Mouse (Mus musculus) left cerebral cortex, adult 2 months (tissue): ENCODE measurements around the gene Etv4. TPM values are rescaled to one million over a fixed set of nuclear protein-coding genes. Genes with fewer than 3 reads are reported as not detected.

Source experiments
- DNase-seq, 2 experiments: peaks; one replicate each; pipeline ENCODE4 v3.0.0; 2021 to 2022; ENCODE audit warnings: low spot score in 2 of 2, mixed read lengths in 1 of 2; ENCODE audit errors: extremely low spot score in 1 of 2
- H3K27ac ChIP-seq: fragments of 200-600 bp; 2 replicates; pipeline ENCODE4 v1.8.1; 2022
- H3K4me3 ChIP-seq: fragments of 200-600 bp; 2 replicates; pipeline ENCODE4 v1.8.1; 2022
- CTCF ChIP-seq: fragments of 200-600 bp; IDR thresholded peaks from 2 replicates; pipeline ENCODE4 v1.8.1; 2022; ENCODE audit warnings: antibody characterized with exemption, mild to moderate bottlenecking, moderate library complexity
- intact Hi-C: fragments of 180-260 bp; cut with DNase I; formaldehyde crosslinking; loops from one replicate; pipeline ENCODE4 v1.15.1; 2025
- total RNA-seq, 2 experiments: library from RNA; stranded (reverse); gene quantifications; 2 replicates each; pipeline ENCODE4 v1.2.3; 2021

Etv4 gene
- total RNA-seq, 2 experiments from 2014 or later, result 14.1 to 18.6 TPM

DNA sequence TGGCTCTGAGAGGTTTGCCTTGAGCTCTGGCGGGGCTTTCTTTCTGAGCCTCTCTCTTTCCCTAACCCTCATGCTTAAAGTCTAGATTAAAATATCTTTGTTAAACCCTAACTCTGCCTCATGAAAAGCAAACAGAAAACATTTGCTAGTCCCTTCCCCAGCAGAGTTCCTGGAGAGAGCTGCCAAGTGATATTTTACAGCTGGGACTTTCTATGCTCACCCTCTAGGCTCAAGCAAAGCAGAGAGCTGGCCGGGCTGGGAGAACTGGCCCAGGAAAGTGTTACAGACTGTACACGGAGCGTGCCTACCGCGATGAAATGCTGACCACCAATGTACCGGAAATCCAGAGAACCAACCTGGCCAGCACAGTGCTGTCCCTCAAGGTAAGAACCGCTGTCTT is 27.8 kb downstream of the Etv4 start:
- no peak for TF ChIP-seq CTCF
- intact Hi-C loops, result loop anchor here (5.0 kb wide), 1 partner anchor 190 kb away; no protein-coding TSS in a partner anchor
- Histone ChIP-seq H3K27ac (no peak overlapping the region), H3K4me3 (no peak overlapping the region)
- DNase-seq, result no peak

DNA sequence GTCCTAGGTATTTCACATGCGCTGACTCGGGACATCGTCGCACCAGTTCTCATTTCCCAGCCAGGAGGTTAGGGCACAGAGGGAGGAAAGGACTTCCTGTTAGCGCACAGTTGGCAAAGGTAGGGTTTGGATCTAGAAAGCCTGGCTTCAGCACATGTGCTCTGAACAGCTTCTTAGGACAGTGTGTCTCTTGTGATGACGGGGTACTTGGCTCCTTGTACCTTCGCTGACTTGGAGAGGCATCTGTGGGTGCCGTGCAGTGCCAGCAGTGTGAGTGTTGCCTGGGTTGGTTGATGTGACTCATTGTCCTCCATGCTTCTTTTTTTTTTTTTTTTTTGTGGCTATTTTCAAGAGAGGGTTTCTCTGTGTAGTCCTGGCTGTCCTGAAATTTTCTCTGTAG is 28.6 kb downstream of the Etv4 start:
- no peak overlapping the region for H3K27ac ChIP-seq
- intact Hi-C loops, result loop anchor here (5.0 kb wide), 1 partner anchor 189 kb away; no protein-coding TSS in a partner anchor

DNA sequence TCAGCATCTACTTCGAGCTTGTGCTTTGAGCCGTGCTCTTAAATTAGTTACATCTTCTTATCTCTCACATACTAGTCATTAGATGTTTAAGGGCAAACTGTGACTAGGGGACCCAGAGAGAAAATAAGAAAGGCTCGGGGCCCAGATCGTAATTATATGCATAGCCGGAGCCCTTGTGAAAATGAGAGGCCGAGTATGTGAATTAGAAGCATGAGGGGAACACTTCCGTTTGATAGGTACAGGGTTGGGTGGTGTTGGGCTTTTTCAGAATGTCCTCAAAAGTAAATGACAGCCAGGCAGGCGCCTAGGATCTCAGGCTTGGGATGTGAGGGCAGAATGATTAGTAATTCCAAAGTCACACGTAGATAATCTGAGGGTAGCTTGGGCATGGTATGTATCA is 51.6 kb downstream of the Etv4 start:
- Histone ChIP-seq H3K4me3 (peak overlapping the region; percentile 84), H3K27ac (no peak overlapping the region)
- TF ChIP-seq CTCF, result no peak
- DNase-seq, result no peak
- intact Hi-C loops, result loop anchor here (2.0 to 5.0 kb wide), 2 partner anchors 45 to 146 kb away; no protein-coding TSS in a partner anchor

More for the DNA sequence above, 28.6 kb downstream of the Etv4 start:
- DNase-seq, result peak in 1 of 2 experiments; percentile 27
- TF ChIP-seq CTCF, result no peak
- no peak overlapping the region for H3K4me3 ChIP-seq

DNA sequence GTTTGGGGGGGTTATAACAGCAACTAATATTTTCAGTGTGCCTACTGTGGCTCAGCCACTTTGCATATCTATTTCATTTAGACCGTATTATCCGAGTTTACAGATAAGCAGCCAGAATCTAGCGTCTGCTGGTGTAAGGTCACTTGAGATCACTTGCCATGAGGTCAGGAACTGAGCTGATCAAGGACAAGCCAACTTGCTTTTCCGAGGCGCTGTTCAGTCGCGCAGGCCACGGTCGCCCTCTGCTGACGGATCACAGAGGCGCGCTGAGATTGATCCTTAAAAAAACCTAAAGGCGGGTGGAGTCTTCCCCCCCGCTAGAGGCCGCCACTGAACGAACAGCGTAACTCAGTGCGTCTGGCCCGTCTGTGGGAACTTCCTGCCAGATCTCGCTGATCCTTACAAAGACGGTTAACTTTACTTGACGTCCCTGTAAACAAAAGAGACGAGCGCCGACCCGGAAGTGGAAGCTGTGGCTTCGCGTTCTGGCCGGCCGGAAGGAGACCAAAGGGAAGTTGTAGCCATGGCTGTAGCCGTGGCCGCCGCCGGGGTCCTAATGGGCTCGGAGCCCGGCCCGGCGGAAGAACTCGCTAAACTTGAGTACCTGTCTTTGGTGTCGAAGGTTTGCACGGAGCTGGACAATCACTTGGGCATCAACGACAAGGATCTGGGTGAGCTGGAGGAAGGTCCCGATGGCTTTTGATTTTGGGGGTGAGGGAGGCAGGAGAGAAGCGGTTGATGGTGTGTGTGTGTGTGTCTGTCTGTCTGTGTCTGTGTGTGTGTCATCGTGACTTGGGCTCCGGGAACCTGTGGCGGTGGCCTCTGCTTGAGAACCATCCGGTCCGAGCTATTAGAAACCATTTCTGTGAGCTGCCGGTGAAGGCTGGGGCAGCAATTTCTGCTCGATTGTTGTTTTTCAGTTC is 52.4 kb downstream of the Etv4 start, which contains the start of gene Dhx8:
Gene Dhx8, plus strand, starts transcription at position 402 of the 923 bp plus-strand sequence.
- peak within 1 kb of the TSS; percentile 76 for H3K27ac ChIP-seq
- peak; percentile 97 to 98 for DNase-seq
- peak; percentile 100 for TF ChIP-seq CTCF
- H3K4me3 ChIP-seq, result peak within 1 kb of the TSS; percentile 84
- intact Hi-C loops, result loop anchor here (1.0 to 5.0 kb wide), 4 partner anchors 44 to 145 kb away; partner anchors contain the start of gene Arl4d

DNA sequence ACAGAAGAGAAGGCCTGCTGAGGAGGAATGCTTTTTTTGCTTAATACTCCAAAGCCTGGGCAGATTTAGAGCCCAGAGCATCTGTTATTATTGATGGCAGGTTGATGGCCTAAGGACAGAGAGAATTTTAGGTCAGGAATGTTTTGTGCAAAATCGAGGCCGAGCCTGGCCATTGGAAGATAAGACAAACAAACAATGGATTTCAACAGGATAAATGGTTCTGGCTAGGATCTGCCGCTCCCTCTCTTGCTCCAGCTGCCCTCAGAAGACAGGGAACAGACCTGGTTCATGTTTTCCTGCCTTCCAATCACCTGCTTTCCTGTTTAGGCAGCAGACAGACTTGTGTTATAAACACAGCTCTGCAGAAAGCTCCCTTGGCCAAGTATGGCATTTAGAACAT is 55.9 kb downstream of the Etv4 start:
- intact Hi-C loops, result no loop called here
- no peak overlapping the region for H3K4me3 ChIP-seq
- no peak overlapping the region for H3K27ac ChIP-seq
- DNase-seq, result no peak
- no peak for TF ChIP-seq CTCF

DNA sequence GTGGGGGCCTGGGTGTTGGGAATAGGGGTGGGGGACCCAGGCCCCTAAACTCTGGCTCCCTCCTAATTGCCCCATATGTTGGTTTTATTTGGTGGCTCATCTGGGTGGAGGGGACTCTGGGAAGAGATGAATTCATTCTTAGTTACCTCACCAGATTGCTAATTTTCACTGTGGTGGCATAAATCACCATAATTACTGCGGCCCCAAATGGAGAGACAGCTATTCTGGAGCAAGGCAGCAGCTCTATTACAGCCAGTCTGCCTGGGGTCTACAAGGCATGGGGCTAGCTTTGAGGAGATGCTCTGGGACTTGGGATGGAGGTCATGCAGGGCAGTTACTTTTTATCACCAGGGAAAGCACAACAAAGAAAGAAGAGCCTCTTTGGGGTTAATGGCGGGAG is 58.4 kb downstream of the Etv4 start:
- no peak for DNase-seq
- intact Hi-C loops, result no loop called here
- no peak overlapping the region for H3K4me3 ChIP-seq
- no peak for TF ChIP-seq CTCF
- no peak overlapping the region for H3K27ac ChIP-seq

DNA sequence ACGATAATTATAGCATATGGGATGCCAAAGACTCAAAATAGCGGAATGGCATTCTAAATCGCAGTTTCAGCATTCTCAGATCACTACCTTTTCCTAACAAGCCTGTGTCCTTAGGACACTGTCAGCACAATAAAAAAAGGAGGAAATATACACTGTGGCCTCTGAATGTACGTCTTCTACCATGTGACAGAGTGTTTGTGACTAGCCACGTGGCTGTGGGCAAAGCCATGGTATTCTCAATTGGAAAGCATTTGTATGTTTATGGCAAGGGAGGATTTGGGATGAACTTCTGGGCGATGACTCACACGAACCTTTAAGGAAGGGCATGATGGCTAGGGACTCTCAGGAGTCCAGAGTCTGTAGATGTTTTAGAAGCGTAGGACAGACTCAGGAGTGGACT is 60.1 kb downstream of the Etv4 start:
- intact Hi-C loops, result no loop called here
- no peak overlapping the region for H3K4me3 ChIP-seq

DNA sequence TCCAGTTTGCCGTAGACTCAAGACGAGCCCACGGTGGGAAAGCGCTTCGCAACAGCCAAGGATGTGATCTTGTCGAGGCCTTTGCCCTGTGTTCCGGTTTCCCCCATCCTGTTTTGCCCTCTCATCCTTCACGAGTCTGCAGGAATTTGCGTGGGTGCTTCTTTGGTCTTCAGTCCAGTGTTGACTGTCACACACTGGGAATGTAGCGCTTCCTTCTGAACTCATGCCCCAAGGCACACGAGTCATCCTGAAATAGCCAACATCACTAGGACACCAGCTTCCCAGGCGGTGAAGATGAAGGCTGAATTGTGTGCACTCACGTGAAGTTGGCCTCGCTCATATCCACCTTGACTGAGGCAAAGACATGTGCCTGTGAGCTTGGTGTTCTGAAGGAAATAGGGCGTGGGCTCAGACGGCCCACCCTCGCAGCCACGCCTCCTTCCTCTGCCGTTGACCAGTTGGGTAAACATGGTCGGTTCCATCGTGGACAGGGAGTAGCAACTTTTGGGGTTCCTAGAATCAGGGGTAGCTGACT is 65.1 kb downstream of the Etv4 start:
- Histone ChIP-seq H3K27ac (no peak overlapping the region), H3K4me3 (no peak overlapping the region)
- TF ChIP-seq CTCF, result no peak
- intact Hi-C loops, result no loop called here
- DNase-seq, result no peak

More for the DNA sequence above, 60.1 kb downstream of the Etv4 start:
- H3K27ac ChIP-seq, result no peak overlapping the region
- DNase-seq, result no peak
- no peak for TF ChIP-seq CTCF

Other genes with a start within 250 kb of the Etv4 start
- gene Brca1, start 233.4 kb downstream of the Etv4 start, total RNA-seq, result under 1 TPM; 0.61 to 0.70 TPM
- gene Nbr1, start 233.2 kb downstream of the Etv4 start, total RNA-seq, result 100 to 1,000 TPM; 136 to 137 TPM
- 1 to 10 TPM; 1.3 to 1.9 TPM for gene Tmem106a, start 203.1 kb downstream of the Etv4 start, total RNA-seq
- gene Gm11634, start 186.1 kb downstream of the Etv4 start, total RNA-seq, result not detected
- gene Rdm1, start 158.2 kb downstream of the Etv4 start, total RNA-seq, result 1 to 10 TPM; 7.8 to 9.5 TPM
- 10 to 100 TPM; 33.5 to 50.4 TPM for gene Arl4d, start 119.8 kb downstream of the Etv4 start, total RNA-seq
- gene Dhx8, start 52.5 kb downstream of the Etv4 start, total RNA-seq, result 10 to 100 TPM; 36.8 to 39.3 TPM
- under 1 TPM; 0.50 to 0.91 TPM for gene Meox1, start 109.0 kb upstream of the Etv4 start, total RNA-seq
- gene Sost, start 181.6 kb upstream of the Etv4 start, total RNA-seq, result not detected
- gene Cfap97d1, start 198.9 kb upstream of the Etv4 start, total RNA-seq, result not detected
- gene Dusp3, start 201.6 kb upstream of the Etv4 start, total RNA-seq, result 100 to 1,000 TPM; 206 to 220 TPM
- 10 to 100 TPM; 94.6 to 98.8 TPM for gene Mpp3, start 243.1 kb upstream of the Etv4 start, total RNA-seq